10 mouse cellular contexts compared by ENCODE assay signal in the genomic region with DNA sequence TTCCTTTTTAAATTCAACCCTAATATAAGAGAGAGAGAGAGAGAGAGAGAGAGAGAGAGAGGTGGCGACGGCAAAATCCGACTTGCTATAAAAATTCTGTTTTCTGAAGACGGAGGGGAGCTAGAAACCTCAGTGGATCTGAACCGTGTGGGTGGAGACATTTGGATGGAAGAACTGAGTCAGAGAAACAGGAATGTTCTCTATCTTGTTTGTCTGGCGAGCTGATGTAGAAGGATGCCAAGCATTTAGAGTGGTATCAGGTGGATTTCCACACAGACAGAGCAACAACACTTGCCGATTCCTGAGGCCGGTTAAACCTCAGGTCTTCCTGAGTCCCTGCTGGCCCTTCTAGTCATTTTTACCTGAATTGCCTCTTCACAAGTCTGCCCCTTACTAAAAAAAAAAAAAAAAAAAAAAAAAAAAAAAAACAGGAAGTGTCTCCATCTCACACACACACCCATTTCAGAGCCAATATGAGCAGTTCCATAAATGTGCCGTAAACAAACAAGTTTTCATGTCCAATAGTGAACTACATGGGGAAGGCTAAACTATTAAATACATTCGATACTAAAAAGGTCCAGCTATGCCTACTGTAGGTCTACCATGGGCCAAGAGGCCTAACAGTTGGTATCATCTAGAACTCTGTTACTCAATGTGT.
DNase-seq lines count a peak whose midpoint lies in the region; ATAC-seq lines count a peak whose summit lies in the region.
"Had no signal": no experiment of that assay in that cellular context is flagged by ENCODE, and none has a peak within 500 bp of the region (broad histone marks: within the 10 kb centered on the region; RNA-seq: fewer than 3 reads in every experiment).

No protein-coding gene starts in this region.

- peak; percentile 59 for DNase-seq in urinary bladder, postnatal 14 days (ENCODE audit: low spot score)
- no peak for DNase-seq in urinary bladder, postnatal 10 days (ENCODE audit: low spot score)
- peak; percentile 47 to 69 for DNase-seq in lung, adult 18-20 months
- DNase-seq in layer of hippocampus, adult 11-12 months (ENCODE audit: low spot score), result no peak
- DNase-seq in adrenal gland, adult 8-10 months, result no peak
- no peak for DNase-seq in natural killer cell, adult 2 months (ENCODE audit: low spot score in 2 of 2)
- DNase-seq: adrenal gland, postnatal 14 days; liver, postnatal 0 days had no signal

- peak; percentile 33 for ATAC-seq in granulocyte monocyte progenitor cell, adult 5-6 weeks (replicated peaks; ENCODE audit: poor library complexity, severe bottlenecking)
- ATAC-seq: inflammation-experienced regulatory T-cells, adult 6 months; liver, postnatal 0 days had no signal

Comparison
In these comparisons a context has a peak if more than half of its experiments do, and no peak if none do; other contexts are left out.
1. DNase-seq: peak in urinary bladder, postnatal 14 days (single experiment) and lung, adult 18-20 months (2 of 2); none in urinary bladder, postnatal 10 days (single experiment), layer of hippocampus, adult 11-12 months (single experiment), adrenal gland, adult 8-10 months (single experiment) and natural killer cell, adult 2 months (0 of 2).